Mouse (Mus musculus) heart, adult 18-20 months (tissue): ENCODE data around the gene Ticam1. TPM values are rescaled to one million over a fixed set of nuclear protein-coding genes. Genes with fewer than 3 reads are reported as not detected.
A peak's percentile ranks its signal among the peaks of the same experiment; 100 is the strongest.

ENCODE experiments used
- DNase-seq, 2 experiments: peaks; one replicate each; pipeline ENCODE4 v3.0.0; 2021 to 2022; ENCODE audit warnings: mixed read lengths in 1 of 2
- total RNA-seq, 2 experiments: library from RNA; stranded (reverse); gene quantifications; 2 replicates each; pipeline ENCODE4 v1.2.3; 2021

Gene Ticam1
- total RNA-seq, 2 experiments from 2014 or later = 9.1 to 9.2 TPM

DNA sequence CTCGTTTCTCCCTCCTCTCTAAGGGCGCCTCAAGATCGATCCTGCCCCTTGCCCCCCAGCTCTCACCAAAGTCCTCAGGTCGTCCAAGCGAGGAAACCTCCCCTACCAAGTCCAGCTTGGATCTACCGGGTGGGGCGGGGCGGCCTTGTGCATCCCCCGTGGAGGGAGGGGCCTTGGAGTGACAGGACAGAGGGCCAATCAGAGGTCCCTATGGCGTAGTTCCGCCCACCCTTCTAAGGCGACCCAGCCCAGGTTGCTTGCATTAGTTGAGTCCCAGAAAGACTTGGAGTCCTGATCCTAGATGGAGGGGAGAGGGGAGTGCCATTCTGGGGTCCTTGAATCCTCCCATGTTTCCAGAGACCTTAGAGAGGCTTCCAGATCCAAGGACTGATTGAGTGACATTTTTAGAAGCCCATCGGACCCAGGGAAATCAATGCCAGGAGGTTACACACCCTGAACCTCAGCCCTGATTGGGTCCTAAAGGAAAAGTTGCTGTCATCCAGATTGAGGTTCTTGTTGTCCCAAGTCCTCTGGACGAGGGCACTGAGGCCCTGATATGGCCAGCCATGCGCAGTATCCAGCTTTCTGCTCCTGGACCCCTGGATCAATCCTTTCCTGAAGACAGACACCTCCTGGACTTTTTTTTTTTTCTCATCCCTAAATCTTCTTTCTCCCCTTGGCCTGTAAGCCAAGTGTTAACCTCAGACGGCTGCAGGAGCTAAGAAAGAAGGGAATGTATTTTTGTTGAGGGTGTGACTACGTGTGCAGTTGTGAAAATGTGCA lies 14.0 kb upstream of the Ticam1 start:
- DNase-seq = peak; percentile 99 to 100

DNA sequence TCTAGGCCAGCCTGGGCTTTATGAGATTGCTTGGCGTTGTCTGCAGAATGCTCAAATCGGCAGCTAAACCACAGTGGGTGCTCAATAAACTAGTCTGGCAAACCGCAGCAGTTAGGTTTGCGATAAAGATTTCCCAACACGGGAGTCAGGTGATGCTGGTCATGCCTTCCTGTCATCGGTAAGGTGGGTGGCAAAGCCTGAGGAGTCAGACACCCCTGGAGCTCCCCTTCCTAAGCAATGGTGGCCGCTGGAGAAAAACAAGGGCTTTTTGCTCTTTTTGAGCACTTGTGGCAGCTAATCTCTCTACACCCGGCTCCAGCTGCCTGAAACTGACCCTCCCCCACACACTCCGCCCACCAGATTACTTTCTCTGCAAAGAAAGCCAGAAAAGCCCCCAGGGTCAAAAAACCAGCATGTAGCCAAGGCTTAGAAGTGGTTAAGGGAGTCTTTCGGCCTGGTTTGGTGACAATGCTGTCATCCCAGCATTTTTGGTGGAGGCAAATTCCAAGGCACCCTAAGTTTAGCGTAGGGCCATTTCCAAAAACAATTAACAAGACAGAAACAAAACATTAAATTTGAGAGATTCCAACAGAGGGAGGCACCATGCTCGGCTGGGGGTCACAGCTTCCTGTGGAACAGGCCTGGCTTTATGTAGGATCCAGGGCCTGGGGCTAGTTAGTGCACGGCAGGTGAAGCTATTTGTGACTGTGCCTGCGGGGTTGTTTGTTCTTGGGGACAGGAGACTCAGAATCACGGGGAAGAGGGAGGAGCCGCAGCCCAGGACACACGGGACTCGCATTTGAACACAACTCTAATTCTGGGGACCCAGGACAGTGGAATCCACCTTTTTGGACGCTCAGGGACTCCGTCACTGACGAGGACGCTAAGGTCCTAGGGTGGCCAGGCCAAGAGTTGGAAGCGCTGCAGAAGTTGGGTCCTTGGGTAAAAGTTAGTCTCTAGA lies 13.1 kb upstream of the Ticam1 start:
- peak; percentile 76 to 80 for DNase-seq

DNA sequence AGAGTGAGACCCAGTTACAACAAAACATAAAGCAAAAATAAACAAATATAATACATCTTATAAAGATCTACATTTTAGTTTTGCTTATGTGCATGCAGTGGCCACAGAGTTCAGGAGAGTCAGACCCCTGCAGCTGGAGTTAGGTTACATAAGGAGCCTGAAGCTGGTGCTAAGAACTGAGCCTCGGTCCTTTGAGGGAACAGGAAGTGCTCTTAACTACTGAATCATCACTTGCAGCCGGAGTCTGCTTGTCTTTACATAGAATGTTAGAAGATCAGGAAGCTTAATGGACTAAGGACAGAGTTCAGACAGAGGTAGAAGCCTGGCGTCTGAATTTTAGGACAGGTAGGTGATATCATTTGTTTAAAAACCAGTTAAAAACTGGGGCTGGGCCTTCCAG lies 12.3 kb upstream of the Ticam1 start:
- no peak for DNase-seq

DNA sequence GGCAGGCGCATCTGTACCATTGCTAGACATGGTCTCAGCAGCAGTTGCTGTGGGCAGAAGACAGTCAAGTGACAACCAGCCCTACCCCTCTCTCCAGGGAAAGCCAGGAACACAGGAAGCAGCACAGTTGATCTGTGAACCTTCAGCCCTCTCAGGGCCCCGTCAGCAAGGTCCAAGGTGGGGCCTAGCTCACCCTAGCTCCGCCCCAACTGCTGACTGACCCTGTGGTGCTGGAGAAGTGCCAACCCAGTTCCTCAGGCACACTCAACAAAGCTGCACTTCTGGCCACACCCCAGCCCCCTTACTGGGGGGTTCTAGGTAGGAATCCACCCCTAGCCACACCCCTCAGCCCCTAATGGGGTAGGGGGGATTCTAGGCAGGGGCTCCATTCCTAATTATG lies 11.2 kb upstream of the Ticam1 start:
- DNase-seq = peak; percentile 62 to 65

DNA sequence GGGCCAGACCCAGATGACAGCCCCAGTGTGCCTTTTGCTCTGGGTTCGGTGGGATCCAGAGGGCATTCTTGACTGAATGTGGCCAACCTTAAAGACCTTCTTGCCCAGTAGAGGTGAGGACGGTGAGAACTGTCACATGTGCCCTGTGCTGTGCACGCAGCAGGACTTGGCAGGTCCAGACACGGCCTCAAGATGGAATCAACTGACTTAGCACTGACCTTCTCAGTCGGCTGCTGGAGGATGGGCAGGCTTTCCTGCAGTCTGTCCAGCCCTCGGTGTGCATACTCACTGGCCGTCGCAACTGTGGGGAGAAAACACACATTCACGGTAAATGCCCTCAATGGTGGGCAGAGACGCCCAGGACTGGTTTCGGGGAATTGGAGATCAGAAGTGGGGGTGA lies 9.4 kb upstream of the Ticam1 start:
- DNase-seq = no peak

DNA sequence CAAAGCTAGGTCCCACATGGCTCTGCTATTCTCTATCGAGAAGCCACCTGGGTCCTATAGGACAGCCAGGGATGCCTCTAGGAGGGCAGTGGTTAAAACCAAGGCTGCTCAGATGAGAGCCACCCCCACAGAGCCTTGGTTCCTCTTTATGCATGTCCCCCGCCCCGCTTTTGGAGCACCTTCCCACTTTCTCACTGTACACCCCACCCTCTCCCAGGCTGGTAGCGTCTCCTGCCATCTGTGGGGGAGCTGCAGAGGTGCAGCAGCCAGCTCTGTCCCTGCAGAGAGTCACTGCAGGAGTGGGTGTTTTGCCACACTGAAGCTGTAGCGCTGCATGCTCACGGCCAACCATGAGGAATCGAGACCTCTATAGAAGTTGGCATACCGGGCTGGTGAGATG lies 6.7 kb upstream of the Ticam1 start:
- DNase-seq = no peak

DNA sequence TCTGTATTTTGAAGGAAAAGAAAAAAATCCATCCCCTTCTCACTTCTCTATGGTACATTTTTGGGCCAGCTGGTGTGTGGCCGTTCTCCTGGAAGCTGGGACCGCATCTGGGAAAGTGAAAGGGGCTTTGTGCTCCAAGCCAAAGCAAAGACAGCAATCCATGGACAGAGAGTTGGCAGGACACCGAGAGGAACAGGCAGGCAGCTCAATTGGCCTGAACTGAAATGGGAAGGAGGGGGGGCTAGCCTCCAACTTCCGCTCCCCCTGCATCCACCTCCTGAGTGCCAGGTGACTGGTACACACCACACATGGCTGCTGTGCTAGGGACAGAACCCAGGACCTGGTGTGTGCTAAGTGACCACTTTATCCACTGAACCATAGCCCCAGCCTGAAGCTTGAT lies 6.2 kb upstream of the Ticam1 start:
- peak; percentile 17 to 26 for DNase-seq

DNA sequence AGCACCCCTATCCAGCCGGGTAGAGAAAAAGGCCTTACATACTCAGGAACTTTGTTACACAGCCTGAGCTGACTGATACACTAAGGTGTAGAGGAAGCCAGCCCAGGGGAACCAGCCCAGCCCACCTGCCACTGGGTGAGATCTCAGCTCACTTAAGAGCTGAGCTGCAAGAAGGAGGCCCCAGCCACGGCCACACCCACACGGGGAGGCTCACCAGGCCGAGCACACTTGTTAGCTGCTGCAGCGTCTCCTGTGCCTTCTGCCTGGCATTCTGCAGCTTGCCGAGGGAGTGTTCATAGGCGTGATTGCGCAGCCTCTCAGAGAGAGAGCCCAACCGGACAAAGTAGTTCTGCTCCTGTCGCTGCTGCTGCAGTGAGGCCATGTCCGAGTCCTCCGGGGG lies 4.6 kb upstream of the Ticam1 start:
- DNase-seq = peak in 1 of 2 experiments; percentile 6

DNA sequence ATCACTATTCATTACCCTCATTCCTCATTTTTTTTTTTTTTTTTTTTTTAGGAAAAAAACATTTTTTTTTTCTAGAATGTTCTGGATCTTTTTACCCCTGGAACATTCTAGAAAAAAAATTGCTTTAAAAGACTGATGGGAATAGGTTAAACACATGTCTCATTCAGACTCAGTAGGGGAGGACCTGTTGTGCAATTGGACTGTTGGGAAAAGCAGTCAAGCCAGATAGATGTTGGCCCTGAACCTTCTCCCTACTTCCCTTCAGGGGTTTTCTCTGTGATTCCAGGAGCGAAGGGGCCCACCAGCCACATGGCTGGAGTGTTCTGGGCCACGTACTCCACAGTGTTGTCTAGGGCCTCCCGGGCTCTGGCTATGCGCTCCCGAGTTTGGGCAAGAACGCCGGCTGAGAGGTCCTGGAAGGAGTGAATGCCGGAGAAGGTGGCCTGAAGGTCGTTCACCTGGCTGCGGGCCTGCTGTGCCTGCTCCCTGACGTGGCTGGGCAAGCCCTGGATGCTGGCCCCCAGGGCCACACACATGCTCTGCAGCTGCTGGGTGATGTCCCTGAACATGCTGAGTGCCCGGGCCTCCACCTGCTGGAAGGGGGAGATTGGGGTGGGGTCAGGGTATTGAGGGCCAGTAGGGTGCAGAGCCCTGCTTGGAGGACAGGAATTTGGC lies 3.0 kb upstream of the Ticam1 start:
- peak; percentile 72 to 77 for DNase-seq

DNA sequence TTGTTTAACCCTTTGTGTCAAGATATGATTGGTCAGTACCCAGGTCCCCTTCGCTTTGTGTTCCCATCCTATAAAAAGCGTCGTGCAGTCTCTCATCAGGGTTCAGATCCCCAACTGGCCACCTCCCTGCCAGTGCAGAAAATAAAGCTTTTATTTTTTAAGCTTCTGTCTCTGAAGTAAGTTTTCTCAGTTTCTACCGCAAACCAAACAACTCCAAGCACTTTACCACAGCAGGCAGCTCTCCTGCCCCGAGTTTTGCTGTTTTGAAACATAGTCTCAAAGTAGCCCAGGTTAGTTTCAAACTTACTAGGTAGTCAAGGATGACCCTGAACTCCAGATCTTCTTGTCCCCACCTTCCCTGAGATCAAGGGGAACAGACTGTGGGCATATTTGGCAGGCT lies 1.8 kb upstream of the Ticam1 start:
- DNase-seq = no peak

DNA sequence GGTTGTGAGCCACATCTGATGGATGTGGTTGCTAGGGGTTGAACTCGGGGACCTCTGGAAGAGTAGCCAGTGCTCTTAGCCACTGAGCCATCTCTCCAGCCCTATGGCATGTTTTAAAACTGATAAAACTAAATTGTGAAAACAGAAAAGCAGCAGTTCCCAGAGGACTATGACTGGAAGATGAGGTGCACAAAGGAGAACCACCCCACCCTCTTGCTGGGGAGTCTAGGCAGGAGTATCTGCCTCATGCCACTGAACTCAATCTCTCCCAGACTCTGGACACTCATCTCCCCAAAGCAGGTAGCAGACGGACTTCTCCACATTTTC lies 944 bp upstream of the Ticam1 start:
- peak in 1 of 2 experiments; percentile 25 for DNase-seq

DNA sequence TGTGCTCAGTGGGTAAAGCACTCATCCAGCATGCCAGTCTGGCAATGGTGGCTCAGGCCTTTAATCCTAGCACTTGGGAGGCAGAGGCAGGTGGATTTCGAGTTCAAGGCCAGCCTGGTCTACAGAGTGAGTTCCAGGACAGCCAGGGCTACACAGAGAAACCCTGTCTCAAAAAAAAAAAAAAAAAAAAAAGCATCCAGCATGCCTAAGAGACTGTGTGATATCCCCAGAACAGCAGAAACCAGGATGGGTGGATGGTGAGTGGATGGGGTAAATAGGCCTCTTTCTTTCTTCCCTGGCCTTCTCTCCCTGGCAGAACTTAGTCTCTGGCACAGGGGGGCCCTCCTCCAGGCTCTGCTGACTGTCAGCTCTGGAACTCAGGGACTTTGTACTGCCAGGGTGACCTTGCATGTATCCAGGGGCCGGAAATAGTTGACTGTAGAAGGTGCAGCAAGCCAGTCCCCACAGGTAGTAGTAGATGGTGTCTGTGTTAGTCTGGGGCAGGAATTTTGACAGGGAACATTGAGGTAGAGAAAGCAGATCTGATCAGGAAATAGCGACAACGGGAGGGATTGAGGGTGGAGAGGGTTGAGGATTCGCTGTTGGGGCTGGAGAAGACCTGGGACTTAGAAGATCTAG lies 625 bp downstream of the Ticam1 start:
- peak; percentile 70 for DNase-seq

DNA sequence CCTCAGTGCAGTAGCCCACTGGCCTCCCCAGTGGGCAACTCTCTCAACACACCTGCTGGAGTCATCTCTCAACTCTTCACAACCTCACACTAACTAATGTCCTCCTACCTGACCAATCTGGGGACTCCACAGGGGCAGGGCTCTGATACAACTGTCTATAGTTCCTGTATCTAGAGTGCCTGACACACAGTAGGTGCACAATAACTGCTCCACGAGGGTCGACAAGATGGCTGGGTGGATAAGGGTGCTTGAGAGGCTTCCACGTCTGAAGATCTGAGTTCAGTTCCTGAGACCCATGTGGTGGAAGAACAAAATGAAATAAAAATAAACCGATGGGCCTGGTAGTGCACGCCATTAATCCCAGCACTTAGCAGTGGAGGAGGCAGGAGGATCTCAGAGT lies 2.6 kb downstream of the Ticam1 start:
- no peak for DNase-seq

DNA sequence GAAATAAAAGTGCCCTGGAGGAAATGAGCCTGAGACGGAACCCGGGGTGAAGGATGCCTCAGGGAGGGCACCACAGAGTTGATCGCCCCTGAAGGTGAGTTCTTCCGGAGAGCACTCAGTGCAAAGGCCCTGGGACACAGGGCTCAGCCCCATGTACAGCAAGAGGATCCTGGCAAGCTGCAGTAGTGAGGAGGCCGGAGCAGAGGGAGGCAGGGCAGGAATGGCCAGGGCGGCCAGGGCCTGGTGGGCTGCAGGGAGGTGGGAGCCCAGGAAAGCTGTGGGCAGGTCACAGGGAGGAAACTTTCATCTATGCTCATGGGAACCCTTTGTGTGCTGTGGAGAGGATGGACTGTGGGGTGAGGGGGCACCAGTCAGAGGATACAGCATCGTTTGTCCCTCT lies 3.1 kb downstream of the Ticam1 start:
- DNase-seq = peak in 1 of 2 experiments; percentile 11

DNA sequence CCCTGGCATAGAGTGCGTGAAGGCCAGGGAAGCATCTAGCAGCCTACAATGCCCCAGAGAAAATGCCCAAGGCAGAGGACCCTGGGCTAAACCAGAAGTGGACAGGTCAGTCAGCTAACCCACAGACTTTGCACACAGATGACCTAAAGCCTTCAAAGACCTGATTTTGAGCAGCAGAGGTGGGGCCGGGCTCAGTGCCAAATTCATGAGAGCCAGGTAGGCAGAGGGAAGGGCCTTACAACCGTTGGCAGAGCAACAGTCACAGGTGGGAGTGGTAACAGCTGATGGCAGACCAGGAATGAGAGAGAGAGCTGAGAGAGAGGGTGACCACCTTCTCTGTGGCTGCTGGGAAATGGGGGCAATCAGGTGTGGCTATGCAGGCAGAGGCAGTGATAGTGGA lies 3.9 kb downstream of the Ticam1 start:
- DNase-seq = peak; percentile 4 to 15

DNA sequence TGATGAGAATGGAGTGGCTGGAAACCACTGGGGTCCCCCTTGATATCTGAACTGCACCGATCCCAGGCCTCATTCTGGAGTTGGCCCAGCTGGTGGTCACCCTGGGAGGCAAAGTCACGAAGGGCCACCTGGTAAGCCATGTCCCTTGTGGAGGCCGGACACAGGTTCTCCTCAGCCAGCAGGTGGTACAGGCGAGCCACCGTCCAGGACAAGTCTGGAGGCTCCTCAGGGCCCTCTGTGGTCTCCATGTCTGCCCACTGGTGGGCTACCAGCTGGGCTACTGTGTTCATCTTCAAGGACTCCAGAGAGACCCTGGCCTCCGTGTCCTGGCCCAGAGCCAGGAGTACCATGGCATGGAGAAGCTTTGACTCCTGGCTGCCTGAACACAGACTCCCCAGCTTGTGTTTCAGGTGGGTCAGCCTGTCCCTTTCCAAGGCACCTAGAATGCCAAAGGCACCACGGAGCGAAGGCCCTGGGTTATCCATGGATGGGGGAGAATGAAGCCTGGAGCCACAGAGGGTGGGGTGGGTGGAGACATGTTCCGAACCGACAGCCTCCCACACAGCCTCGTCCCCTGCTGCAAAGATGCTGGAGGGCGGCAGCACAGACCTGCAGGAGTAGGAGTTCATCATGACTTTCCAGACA lies 4.9 kb downstream of the Ticam1 start:
- DNase-seq = peak; percentile 8 to 15

DNA sequence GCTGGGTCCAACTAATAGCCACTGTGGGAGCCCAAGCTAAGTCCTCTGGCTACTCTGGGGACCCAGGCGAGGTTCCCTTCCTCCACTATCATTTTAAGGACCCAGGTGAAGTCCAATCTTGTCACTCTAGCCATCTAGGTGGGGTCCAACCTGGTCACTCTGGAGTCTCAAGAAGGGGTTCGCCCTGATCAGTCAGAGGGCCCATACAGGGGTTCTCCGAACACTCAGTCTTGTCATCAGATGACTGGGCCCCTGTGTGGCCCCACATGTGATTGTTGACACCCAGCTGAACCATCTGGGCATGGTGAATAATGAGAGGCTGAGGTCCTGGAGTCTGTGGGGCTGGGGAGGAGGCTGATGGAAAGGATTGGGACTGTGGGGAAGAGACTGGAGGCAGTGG lies 6.8 kb downstream of the Ticam1 start:
- peak in 1 of 2 experiments; percentile 4 for DNase-seq

DNA sequence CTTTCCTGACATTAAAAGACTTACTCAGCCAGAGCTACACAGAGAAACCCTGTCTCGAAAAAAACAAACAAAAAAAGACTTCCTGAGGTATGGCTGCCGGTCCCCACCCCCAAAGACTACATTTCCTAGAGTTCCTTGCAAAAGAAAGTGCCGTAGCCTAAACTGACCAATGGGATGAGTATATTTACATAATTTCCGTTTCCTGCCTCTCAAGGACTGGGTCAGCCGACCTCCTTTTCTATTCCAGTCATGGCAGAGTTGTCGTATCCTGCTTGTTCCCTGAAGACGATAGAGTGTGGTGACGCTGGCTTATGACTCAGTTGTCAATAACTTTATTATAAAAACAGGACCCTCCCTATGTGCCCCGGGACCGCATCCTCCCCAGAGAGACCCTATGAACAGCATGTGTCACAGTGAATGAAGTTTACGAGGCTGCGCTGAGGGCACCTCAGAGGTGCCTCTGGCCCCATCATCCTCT lies 7.4 kb downstream of the Ticam1 start:
- peak; percentile 82 to 85 for DNase-seq

DNA sequence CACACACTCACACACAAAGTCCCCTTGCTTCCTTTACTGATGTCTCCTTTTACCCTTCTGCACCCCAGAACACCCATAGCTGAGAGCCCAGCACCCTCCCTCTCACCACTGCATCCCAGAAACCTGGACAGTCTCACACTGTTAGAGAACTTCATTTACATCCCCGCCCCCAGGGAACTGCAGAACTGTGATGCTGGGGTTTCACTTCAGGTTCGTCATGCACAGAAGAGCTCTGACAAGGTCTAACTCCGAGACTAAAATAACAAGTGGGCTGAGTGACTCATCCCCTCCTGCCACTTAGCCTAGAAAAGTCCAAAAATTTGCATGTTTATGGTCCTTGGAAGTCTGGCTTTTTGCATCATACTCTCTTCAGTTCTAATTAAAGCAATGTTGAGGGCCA lies 10.3 kb downstream of the Ticam1 start:
- peak in 1 of 2 experiments; percentile 24 for DNase-seq

DNA sequence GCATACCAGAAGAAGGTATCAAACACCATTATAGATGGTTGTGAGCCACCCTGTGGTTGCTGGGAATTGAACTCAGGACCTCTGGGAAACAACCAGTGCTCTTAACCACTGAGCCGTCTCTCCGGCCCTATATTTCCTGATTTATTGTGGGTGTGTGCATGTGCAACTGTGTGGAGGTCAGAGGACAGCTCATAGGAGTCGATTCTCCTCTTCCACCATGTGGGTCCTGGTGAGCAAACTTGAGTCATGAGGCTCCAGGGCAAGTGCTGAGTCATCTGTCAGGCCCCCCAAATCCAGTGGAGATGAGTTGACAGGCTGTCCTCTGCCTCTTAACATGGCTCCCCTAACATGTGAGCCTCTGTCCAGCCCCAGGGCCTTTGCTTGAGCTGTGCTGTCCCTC lies 10.7 kb downstream of the Ticam1 start:
- no peak for DNase-seq

DNA sequence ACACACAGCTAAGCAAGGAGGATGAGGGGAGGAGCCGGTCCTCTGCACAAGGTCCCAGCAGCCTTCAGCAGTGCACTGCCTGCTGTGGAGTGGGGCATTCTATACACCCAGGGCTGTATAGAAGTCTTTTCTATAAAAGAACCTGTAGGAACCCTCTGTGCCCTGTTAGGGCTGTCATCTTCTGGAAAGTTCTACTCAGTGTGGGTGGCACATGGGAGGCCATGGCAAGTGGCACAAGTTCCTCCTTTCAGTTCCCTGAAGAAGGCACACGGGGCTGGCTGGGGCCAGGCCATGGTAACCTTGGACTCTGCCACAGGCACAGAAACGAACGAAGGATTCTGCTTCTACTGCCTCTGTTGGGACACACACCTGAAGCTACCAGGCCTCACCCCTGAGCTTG lies 11.6 kb downstream of the Ticam1 start:
- peak; percentile 38 to 53 for DNase-seq

DNA sequence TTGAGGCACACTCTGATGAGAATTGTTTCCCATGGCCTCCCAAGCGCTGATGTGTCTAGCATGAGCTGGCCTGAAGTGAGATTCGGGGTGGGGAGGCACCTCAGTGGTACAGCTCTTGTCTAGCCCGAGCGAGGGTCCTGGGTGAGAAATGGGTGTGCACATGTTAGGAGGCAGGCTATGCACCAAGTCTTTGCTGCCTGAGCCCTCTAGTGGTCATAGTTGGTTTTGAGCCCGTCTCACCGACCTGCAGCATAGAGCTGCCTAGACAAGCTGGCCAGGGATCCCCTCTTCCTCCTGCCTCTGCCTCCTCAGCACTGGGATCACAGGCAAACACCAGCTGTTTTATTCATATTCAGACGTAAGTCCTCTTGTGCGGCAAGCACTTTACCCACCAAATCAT lies 12.6 kb downstream of the Ticam1 start:
- DNase-seq = peak; percentile 83 to 88
